Mouse (Mus musculus) left cerebral cortex, postnatal 4 days (tissue): ENCODE results near the gene Ift43. TPM values are rescaled to one million over a fixed set of nuclear protein-coding genes. Genes with fewer than 3 reads are reported as not detected.
A peak's percentile ranks its signal among the peaks of the same experiment; 100 is the strongest.

Experiments
- DNase-seq: peaks from one replicate; pipeline ENCODE4 v3.0.0-alpha.2; 2022
- intact Hi-C: fragments of 180-260 bp; cut with DNase I; formaldehyde crosslinking; loops from one replicate; pipeline ENCODE4 v1.15.1; 2025
- total RNA-seq, 2 experiments: library from RNA; stranded (reverse); gene quantifications; 2 replicates each; pipeline ENCODE4 v1.2.3; 2021

The Ift43 gene
- total RNA-seq, result 10 to 100 TPM; 14.9 to 17.4 TPM

- peak; percentile 80 for DNase-seq
- intact Hi-C loops, result no loop called here
These were observed at the start of gene Ift43 for GRCm38 (mm10) chr12:86082481-86083012. Gene Ift43, plus strand, starts transcription at chr12:86082541.

- no peak for DNase-seq
- intact Hi-C loops, result no loop called here
These were observed 46.8 kb upstream of the Ift43 start for GRCm38 (mm10) chr12:86035586-86035985.

- peak; percentile 54 for DNase-seq
- intact Hi-C loops, result no loop called here
These were observed 45.8 kb upstream of the Ift43 start for GRCm38 (mm10) chr12:86036368-86037166.

GRCm38 (mm10) chr12:86037235-86037921, 45.0 kb upstream of the Ift43 start:
- intact Hi-C loops, result no loop called here
- DNase-seq, result no peak

GRCm38 (mm10) chr12:86039078-86039477, 43.3 kb upstream of the Ift43 start:
- no peak for DNase-seq
- intact Hi-C loops, result no loop called here

- intact Hi-C loops, result no loop called here
These were observed 42.6 kb upstream of the Ift43 start for GRCm38 (mm10) chr12:86039751-86040150.

DNA sequence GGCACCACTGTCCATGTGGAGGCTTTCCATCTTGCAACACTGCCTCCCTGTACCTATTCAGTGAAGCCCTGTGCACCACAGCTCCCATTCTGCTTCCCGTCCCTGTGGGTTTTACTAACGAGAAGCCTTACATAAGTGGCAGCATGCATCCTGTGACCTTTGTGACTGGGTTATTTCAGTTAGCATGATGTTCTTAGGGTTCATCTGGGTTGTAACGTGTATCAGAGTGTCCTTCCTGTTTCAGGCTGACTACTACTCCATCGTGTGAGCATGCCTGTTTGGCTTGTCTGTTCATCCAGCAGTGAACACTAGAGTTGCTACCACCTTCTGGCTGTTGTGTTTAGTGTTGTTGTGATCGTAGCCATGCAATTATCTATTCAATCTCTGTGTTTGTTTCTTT, 36.2 kb upstream of the Ift43 start:
- DNase-seq, result no peak
- intact Hi-C loops, result no loop called here

More at GRCm38 (mm10) chr12:86039751-86040150, 42.6 kb upstream of the Ift43 start:
- DNase-seq, result no peak

- intact Hi-C loops, result no loop called here
- DNase-seq, result no peak
These were observed 35.6 kb upstream of the Ift43 start for GRCm38 (mm10) chr12:86046776-86047175.

GRCm38 (mm10) chr12:86047376-86047775, 35.0 kb upstream of the Ift43 start:
- DNase-seq, result no peak
- intact Hi-C loops, result no loop called here

- intact Hi-C loops, result no loop called here
- no peak for DNase-seq
These were observed 32.5 kb upstream of the Ift43 start for GRCm38 (mm10) chr12:86049813-86050212.

DNA sequence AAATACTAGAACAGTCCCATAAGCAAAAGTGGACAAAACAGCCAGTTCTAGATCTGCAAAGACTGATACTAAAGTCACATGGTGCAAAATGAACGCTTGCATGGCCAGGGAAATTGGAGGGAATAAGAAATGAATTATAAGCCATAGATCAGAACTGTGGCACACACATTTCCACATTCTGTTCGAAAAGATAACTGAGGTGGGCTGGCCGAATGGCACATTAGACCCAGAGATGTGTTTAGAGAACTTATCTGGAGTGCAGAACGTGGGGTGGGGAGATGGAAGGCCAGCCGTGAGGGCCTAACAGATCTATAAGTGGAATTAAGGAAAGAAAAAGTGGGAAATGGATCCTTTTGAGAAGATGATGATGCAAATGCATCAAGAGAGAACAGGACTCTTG, 30.9 kb upstream of the Ift43 start:
- no peak for DNase-seq
- intact Hi-C loops, result no loop called here

GRCm38 (mm10) chr12:86055306-86055705, 27.0 kb upstream of the Ift43 start:
- DNase-seq, result no peak
- intact Hi-C loops, result no loop called here

- intact Hi-C loops, result no loop called here
- DNase-seq, result no peak
These were observed 25.4 kb upstream of the Ift43 start for GRCm38 (mm10) chr12:86056976-86057375.

GRCm38 (mm10) chr12:86057516-86057915, 24.8 kb upstream of the Ift43 start:
- DNase-seq, result peak; percentile 50
- intact Hi-C loops, result no loop called here

- no peak for DNase-seq
- intact Hi-C loops, result no loop called here
These were observed 23.0 kb upstream of the Ift43 start for GRCm38 (mm10) chr12:86059341-86059740.

DNA sequence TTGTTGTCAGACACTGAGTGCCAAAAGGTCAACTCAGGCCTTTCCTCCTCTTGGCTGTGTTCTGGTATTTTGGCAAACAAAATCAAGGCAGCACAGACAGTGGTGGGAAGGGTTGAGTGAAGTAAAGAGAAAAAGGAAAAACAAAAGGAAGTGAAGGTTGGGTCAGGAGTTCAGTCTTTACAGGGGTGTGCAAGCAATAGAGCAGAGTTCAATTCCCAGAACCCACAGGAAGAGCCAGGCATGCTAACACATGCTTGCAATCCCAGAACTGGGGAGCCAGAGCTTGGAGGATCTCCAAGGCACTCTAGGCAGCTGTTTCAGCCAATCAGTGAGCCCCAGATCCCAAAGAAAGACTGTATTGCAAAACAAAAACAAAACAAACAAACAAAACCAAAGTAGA, 17.5 kb upstream of the Ift43 start:
- no peak for DNase-seq
- intact Hi-C loops, result no loop called here

- intact Hi-C loops, result no loop called here
- DNase-seq, result no peak
These were observed 10.9 kb upstream of the Ift43 start for GRCm38 (mm10) chr12:86071432-86071831.

- intact Hi-C loops, result loop anchor here (5.0 kb wide), 1 partner anchor 117 kb away; no protein-coding TSS in a partner anchor
- DNase-seq, result no peak
These were observed 7.7 kb upstream of the Ift43 start for GRCm38 (mm10) chr12:86074681-86075080.

DNA sequence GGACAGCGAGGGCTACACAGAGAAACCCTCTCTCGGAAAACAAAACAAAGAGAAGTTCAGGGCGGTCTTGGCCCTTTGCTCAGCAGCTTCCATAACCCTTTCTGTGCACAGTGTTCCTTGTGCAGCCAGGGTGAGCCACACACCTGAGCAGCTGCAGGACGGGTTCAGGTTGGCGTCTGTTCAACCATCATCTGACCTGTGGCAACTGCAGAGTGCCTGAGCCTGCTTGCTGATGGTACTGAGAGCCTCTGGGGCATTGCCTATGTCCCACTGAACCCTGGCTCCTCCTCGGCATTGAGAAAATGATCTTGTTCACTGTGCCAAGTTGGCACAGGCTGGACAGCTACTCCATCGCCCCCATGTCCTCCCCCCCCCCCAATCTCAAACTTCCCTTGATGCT, 7.0 kb upstream of the Ift43 start:
- DNase-seq, result no peak
- intact Hi-C loops, result loop anchor here (5.0 kb wide), 1 partner anchor 118 kb away; no protein-coding TSS in a partner anchor

DNA sequence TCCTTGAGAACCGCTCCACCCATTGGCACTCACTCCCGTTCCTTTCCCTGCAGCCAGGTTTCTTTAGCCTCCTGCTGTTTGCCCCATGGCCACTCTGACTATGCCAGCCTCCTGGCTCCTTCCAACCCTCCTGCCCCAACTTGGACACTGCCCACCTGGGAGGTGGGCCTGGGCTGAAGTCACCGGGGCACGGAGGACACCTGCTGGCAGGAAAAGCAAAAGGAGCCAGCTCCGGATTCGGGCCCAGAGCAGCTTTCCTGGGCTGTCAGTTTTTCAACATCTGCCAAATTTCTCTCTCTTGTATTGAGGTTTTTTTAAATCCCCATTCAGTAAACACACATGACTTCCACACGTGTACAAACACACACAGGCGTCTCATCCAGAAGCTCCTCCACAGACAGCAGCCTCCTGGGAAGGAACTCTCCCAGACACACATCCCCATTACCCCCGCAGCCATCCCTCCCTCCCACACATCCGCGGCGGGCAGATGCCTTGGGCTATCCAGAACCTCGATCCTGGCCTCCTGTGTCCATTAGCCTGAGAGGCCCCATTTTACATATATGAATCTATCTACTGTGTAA, 5.9 kb upstream of the Ift43 start:
- intact Hi-C loops, result loop anchor here (5.0 kb wide), 1 partner anchor 119 kb away; no protein-coding TSS in a partner anchor
- peak; percentile 50 for DNase-seq

- intact Hi-C loops, result loop anchor here (5.0 kb wide), 1 partner anchor 120 kb away; no protein-coding TSS in a partner anchor
- no peak for DNase-seq
These were observed 5.0 kb upstream of the Ift43 start for GRCm38 (mm10) chr12:86077322-86077721.
